ENCODE assay signal across 8 mouse cellular contexts in genomic region chr2:180659353-180660150, GRCm38 (mm10). TPM values are rescaled to one million over a fixed set of nuclear protein-coding genes. Genes with fewer than 3 reads are reported as not detected.
DNase-seq lines count a peak whose midpoint lies in the region; ATAC-seq and TF ChIP-seq lines count a peak whose summit lies in the region.

No protein-coding gene starts in this region.

- no peaks in the 10 kb centered on the region for H3K9me3 ChIP-seq in E14TG2a.4 (ENCODE audit: low read length)
- no peaks in the 10 kb centered on the region for H3K9me3 ChIP-seq in forebrain, embryonic 10.5 days
- no peaks in the 10 kb centered on the region for H3K9me3 ChIP-seq in limb, embryonic 10.5 days (replicated peaks)
- no peaks in the 10 kb centered on the region for H3K9me3 ChIP-seq in stomach, embryonic 15.5 days

- peak overlapping the region; percentile 45 for H3K4me3 ChIP-seq in E14TG2a.4 (replicated peaks; ENCODE audit: low read length)
- H3K4me3 ChIP-seq in forebrain, embryonic 10.5 days: peak overlapping the region; percentile 34
- H3K4me3 ChIP-seq in limb, embryonic 10.5 days: peak overlapping the region; percentile 40
- no peak overlapping the region; the same call in 1 of the 2 replicates for H3K4me3 ChIP-seq in stomach, embryonic 15.5 days (replicated peaks)

- H3K4me2 ChIP-seq in stomach, embryonic 15.5 days: peak overlapping the region; percentile 30

- peaks cover 8% of the 10 kb centered on the region; the same call in 1 of the 2 replicates for H3K27me3 ChIP-seq in E14TG2a.4 (ENCODE audit: insufficient read depth, low read length)
- H3K27me3 ChIP-seq in forebrain, embryonic 10.5 days (ENCODE audit: poor library complexity, severe bottlenecking): 0 out of 2 replicates have a peak, but pooled peaks cover 3% of the 10 kb centered on the region
- peaks cover 7% of the 10 kb centered on the region; the same call in 1 of the 2 replicates for H3K27me3 ChIP-seq in limb, embryonic 10.5 days (ENCODE audit: low read depth, poor library complexity, severe bottlenecking)
- H3K27me3 ChIP-seq in stomach, embryonic 15.5 days (replicated peaks): no peaks in the 10 kb centered on the region

- peaks cover 47% of the 10 kb centered on the region for H3K36me3 ChIP-seq in E14TG2a.4 (ENCODE audit: insufficient read depth, low read length)
- H3K36me3 ChIP-seq in forebrain, embryonic 10.5 days (replicated peaks): peaks cover 33% of the 10 kb centered on the region
- peaks cover 33% of the 10 kb centered on the region for H3K36me3 ChIP-seq in limb, embryonic 10.5 days
- peaks cover 11% of the 10 kb centered on the region; the same call in 1 of the 2 replicates for H3K36me3 ChIP-seq in stomach, embryonic 15.5 days

- no peak for ATAC-seq in stomach, embryonic 15.5 days (ENCODE audit: insufficient read depth, low FRiP score, low read depth)

- H3K4me1 ChIP-seq in E14TG2a.4 (replicated peaks; ENCODE audit: low read depth, low read length): peaks cover 52% of the 10 kb centered on the region
- peaks cover 37% of the 10 kb centered on the region for H3K4me1 ChIP-seq in forebrain, embryonic 10.5 days
- H3K4me1 ChIP-seq in limb, embryonic 10.5 days: peaks cover 16% of the 10 kb centered on the region
- no peaks in the 10 kb centered on the region for H3K4me1 ChIP-seq in stomach, embryonic 15.5 days

- H3K27ac ChIP-seq in forebrain, embryonic 10.5 days: peak overlapping the region; percentile 76
- peak overlapping the region; percentile 61; the same call in 1 of the 2 replicates for H3K27ac ChIP-seq in limb, embryonic 10.5 days
- no peak overlapping the region for H3K27ac ChIP-seq in stomach, embryonic 15.5 days

- DNase-seq in adrenal gland, adult 2 months: peak; percentile 30
- DNase-seq in adrenal gland, postnatal 4 days (ENCODE audit: low spot score in 2 of 2): no peak
- peak; percentile 39 for DNase-seq in forebrain, embryonic 10.5 days (ENCODE audit: extremely low spot score, low spot score)
- DNase-seq in limb, embryonic 10.5 days (ENCODE audit: low spot score): peak; percentile 41
- no peak for DNase-seq in thymus, postnatal 4 days
- DNase-seq in thymus, postnatal 10 days (ENCODE audit: low spot score in 2 of 2): no peak

- no peak overlapping the region for H3K9ac ChIP-seq in stomach, embryonic 15.5 days

- 30% methylated on average over 42 of the region's 42 CpGs for WGBS in forebrain, embryonic 10.5 days
- WGBS in limb, embryonic 10.5 days: 34% methylated on average over 42 of the region's 42 CpGs
- WGBS in stomach, embryonic 15.5 days: 34% methylated on average over 42 of the region's 42 CpGs

- TF ChIP-seq CTCF in E14TG2a.4 (conservative IDR thresholded peaks at IDR 0.05; ENCODE audit: low read length): no peak

RNA-seq across cellular contexts. Expression of gene Tcfl5, which starts 17.0 kb away (rescaled TPM):
- not detected for total RNA-seq in adrenal gland, adult 2 months (2021)
- polyA plus RNA-seq in adrenal gland, adult 2 months (2012; rRNA removed): 0.20 TPM in 1 of 2 replicates, not detected in the other
- total RNA-seq in adrenal gland, postnatal 4 days (2021): under 1 TPM; 0.34 to 0.90 TPM
- polyA plus RNA-seq in forebrain, embryonic 10.5 days (2016; fragmentation: Nextera tagmentation; extraction: Ambion mirVana): 0.20 and 0.30 TPM in 2 replicates
- 0.16 and 0.19 TPM in 2 replicates for polyA plus RNA-seq in limb, embryonic 10.5 days (2016; fragmentation: Nextera tagmentation; extraction: Ambion mirVana)
- 0.12 and 0.21 TPM in 2 replicates for polyA plus RNA-seq in stomach, embryonic 15.5 days (2015; fragmentation: Nextera tagmentation; extraction: Ambion mirVana)

RNA-seq across cellular contexts. Expression of gene Dido1, which starts 50.2 kb away (rescaled TPM):
- total RNA-seq in adrenal gland, adult 2 months (2021): 10 to 100 TPM; 36.6 to 38.6 TPM
- polyA plus RNA-seq in adrenal gland, adult 2 months (2012; rRNA removed): 7.3 and 8.7 TPM in 2 replicates
- 10 to 100 TPM; 60.8 to 63.3 TPM for total RNA-seq in adrenal gland, postnatal 4 days (2021)
- 33.8 and 34.3 TPM in 2 replicates for polyA plus RNA-seq in forebrain, embryonic 10.5 days (2016; fragmentation: Nextera tagmentation; extraction: Ambion mirVana)
- 33.7 and 40.0 TPM in 2 replicates for polyA plus RNA-seq in limb, embryonic 10.5 days (2016; fragmentation: Nextera tagmentation; extraction: Ambion mirVana)
- 25.2 and 26.8 TPM in 2 replicates for polyA plus RNA-seq in stomach, embryonic 15.5 days (2015; fragmentation: Nextera tagmentation; extraction: Ambion mirVana)

RNA-seq across cellular contexts. Expression of gene Gid8, which starts 50.4 kb away (rescaled TPM):
- total RNA-seq in adrenal gland, adult 2 months (2021): 10 to 100 TPM; 58.3 to 61.8 TPM
- polyA plus RNA-seq in adrenal gland, adult 2 months (2012; rRNA removed): 11.3 and 12.2 TPM in 2 replicates
- total RNA-seq in adrenal gland, postnatal 4 days (2021): 10 to 100 TPM; 72.6 to 78.2 TPM
- 46.8 and 47.7 TPM in 2 replicates for polyA plus RNA-seq in forebrain, embryonic 10.5 days (2016; fragmentation: Nextera tagmentation; extraction: Ambion mirVana)
- polyA plus RNA-seq in limb, embryonic 10.5 days (2016; fragmentation: Nextera tagmentation; extraction: Ambion mirVana): 44.8 and 53.4 TPM in 2 replicates
- 61.4 TPM in 2 replicates for polyA plus RNA-seq in stomach, embryonic 15.5 days (2015; fragmentation: Nextera tagmentation; extraction: Ambion mirVana)

Comparison
In these comparisons a context has a peak if more than half of its experiments do, and no peak if none do; other contexts are left out.
1. DNase-seq: peak in adrenal gland, adult 2 months (single experiment), forebrain, embryonic 10.5 days (single experiment) and limb, embryonic 10.5 days (single experiment); none in adrenal gland, postnatal 4 days (0 of 2), thymus, postnatal 4 days (single experiment) and thymus, postnatal 10 days (0 of 2).